Mouse (Mus musculus) heart, embryonic 14.5 days (tissue): ENCODE results near the gene Afap1l2. TPM values are rescaled to one million over a fixed set of nuclear protein-coding genes. Genes with fewer than 3 reads are reported as not detected.

Experiments
- ATAC-seq: fragments of 200-750 bp; cut with Nextera tagmentation; 2 replicates; pipeline ENCODE4 v1.8.0; 2017; ENCODE audit warnings: low read depth, moderate TSS enrichment; ENCODE audit not compliant: insufficient number of reproducible peaks, insufficient read depth, low FRiP score
- H3K27ac ChIP-seq, 2 experiments: fragments of 200-500 bp in 1 of 2; fragments of 300-500 bp in 1 of 2; sonication (generic) in 1 of 2; replicated peaks in 1 of 2; 2 replicates each; pipeline ENCODE4 v1.5.1; 2012 to 2014; ENCODE audit warnings: low read depth in 2 of 2, low read length in 2 of 2, control low read depth in 1 of 2, mild to moderate bottlenecking in 1 of 2, mixed read lengths in 1 of 2; ENCODE audit not compliant: control insufficient read depth in 1 of 2, insufficient read depth in 1 of 2
- H3K27me3 ChIP-seq: fragments of 300-500 bp; sonication (generic); 2 replicates; pipeline ENCODE4 v1.6.1; 2014; ENCODE audit warnings: mild to moderate bottlenecking, low read length, control low read depth; ENCODE audit not compliant: control insufficient read depth, insufficient read depth
- H3K36me3 ChIP-seq: fragments of 300-500 bp; sonication (generic); 2 replicates; pipeline ENCODE4 v1.6.1; 2014; ENCODE audit warnings: mild to moderate bottlenecking, control low read depth, low read length, mixed read lengths; ENCODE audit not compliant: control insufficient read depth, insufficient read depth
- H3K4me1 ChIP-seq, 2 experiments: fragments of 200-500 bp in 1 of 2; fragments of 300-500 bp in 1 of 2; sonication (generic) in 1 of 2; 2 replicates each; pipeline ENCODE4 v1.6.1; 2012 to 2014; ENCODE audit warnings: low read length in 2 of 2, control low read depth in 1 of 2, mixed read lengths in 1 of 2; ENCODE audit not compliant: control insufficient read depth in 2 of 2, insufficient read depth in 2 of 2
- H3K4me2 ChIP-seq: fragments of 300-500 bp; sonication (generic); 2 replicates; pipeline ENCODE4 v1.6.1; 2014; ENCODE audit warnings: mild to moderate bottlenecking, low read length
- H3K4me3 ChIP-seq, 2 experiments: fragments of 200-500 bp in 1 of 2; fragments of 300-500 bp in 1 of 2; sonication (generic) in 1 of 2; 2 replicates each; pipeline ENCODE4 v1.5.1; 2012 to 2014; ENCODE audit warnings: low read length in 2 of 2, mild to moderate bottlenecking in 2 of 2, control low read depth in 1 of 2, low read depth in 1 of 2, moderate library complexity in 1 of 2; ENCODE audit not compliant: control insufficient read depth in 1 of 2, insufficient read depth in 1 of 2
- H3K9ac ChIP-seq: fragments of 300-500 bp; sonication (generic); 2 replicates; pipeline ENCODE4 v1.6.1; 2014; ENCODE audit warnings: mild to moderate bottlenecking, low read length
- H3K9me3 ChIP-seq: fragments of 300-500 bp; sonication (generic); 2 replicates; pipeline ENCODE4 v1.6.1; 2016; ENCODE audit warnings: low read length, control low read depth; ENCODE audit not compliant: control insufficient read depth
- WGBS: fragments of 180-500 bp; shearing (Covaris S2); extraction: QIAGEN DNeasy Blood & Tissue Kit; methylation state at CpG from one replicate; pipeline ENCODE4 v1.1.7; 2014; 5-methylcytosine and 5-hydroxymethylcytosine counted together
- polyA plus RNA-seq: library from polyadenylated mRNA; unstranded; fragments of >200 nt; fragmentation: Nextera tagmentation; extraction: Ambion mirVana; gene quantifications from 2 replicates; pipeline ENCODE4 v1.2.1, GENCODE M21; 2014

Gene Afap1l2
- polyA plus RNA-seq, 1 experiment from 2014 or later = 0.84 TPM

DNA sequence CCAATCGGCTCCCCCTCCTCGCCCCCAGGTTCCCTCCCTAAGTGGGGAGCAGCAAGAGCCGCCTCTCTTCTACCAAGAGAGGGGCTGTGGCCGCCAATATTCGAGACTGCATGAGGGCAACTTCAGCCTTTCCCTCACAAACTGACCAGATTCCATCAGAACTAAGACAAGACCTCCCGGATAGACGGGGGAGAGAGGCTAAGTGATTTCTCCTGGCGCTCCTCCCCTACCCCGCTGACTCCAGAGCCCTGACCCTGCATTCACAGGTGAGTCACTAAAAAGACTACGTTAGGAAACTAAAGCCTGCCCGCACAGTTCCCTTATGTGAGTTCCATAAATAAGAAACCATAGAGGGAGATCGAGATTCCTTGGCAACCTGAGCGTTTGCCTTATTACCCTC is 1.2 kb downstream of the Afap1l2 start:
- no peak overlapping the region for H3K4me2 ChIP-seq
- H3K4me1 ChIP-seq = peaks cover 0 to 7% of the 10 kb centered on the region in 2 experiments; a peak in 3 of 4 replicates
- peaks cover 33% of the 10 kb centered on the region for H3K27me3 ChIP-seq
- H3K4me3 ChIP-seq = no peak overlapping the region
- H3K27ac ChIP-seq = no peak overlapping the region
- no peaks in the 10 kb centered on the region for H3K9me3 ChIP-seq
- no peak for ATAC-seq
- H3K36me3 ChIP-seq = no peaks in the 10 kb centered on the region
- no peak overlapping the region for H3K9ac ChIP-seq
- 73% methylated on average over 13 of the region's 13 CpGs for WGBS

DNA sequence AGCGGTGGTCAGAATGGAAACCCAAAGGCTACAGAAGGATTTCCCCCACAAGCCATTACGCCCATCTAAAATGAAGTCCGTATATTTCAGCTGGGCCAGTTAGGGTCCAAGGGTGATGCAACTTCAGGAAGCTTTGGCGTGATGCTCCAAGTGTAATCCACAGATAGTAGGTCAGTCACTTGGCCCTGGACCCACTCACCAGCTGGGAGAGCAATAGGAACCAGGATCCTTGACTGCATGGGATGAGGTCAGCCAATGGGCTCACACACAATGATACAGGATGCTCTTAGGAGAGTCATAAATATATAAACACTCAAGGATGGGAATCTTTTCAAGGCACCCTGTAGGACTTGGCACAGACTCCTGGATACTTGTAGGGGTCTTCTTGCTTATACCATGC is 3.0 kb downstream of the Afap1l2 start:
- no peak overlapping the region for H3K27ac ChIP-seq
- no peaks in the 10 kb centered on the region for H3K9me3 ChIP-seq
- no peak overlapping the region for H3K4me2 ChIP-seq
- peaks cover 32% of the 10 kb centered on the region for H3K27me3 ChIP-seq
- no peaks in the 10 kb centered on the region for H3K36me3 ChIP-seq
- ATAC-seq = no peak
- H3K9ac ChIP-seq = no peak overlapping the region
- 91% methylated on average over 4 of the region's 4 CpGs for WGBS
- no peak overlapping the region for H3K4me3 ChIP-seq
- peaks cover 0 to 7% of the 10 kb centered on the region in 2 experiments; a peak in 3 of 4 replicates for H3K4me1 ChIP-seq

DNA sequence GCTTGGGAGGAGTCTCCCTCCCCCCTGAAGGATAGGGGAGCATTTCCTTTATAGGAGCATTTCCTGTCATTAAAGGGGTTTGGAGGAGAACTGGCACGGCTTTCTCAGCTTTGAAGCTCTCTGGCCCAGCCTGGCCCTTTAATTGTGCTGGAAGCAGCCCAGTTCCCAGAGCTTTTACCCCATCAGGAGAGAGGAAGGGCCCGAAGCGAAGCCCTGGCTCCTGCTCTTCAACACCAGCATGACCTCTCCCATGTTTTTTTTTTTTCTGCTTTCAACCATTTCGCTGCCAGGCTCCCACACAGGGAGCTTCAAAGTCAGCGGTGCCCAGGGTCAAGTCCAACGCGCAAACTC is 4.6 kb downstream of the Afap1l2 start:
- no peak for ATAC-seq
- Histone ChIP-seq H3K4me3 (no peak overlapping the region), H3K9me3 (no peaks in the 10 kb centered on the region), H3K36me3 (no peaks in the 10 kb centered on the region), H3K27ac (no peak overlapping the region), H3K27me3 (peaks cover 19% of the 10 kb centered on the region), H3K4me1 (peaks cover 0 to 7% of the 10 kb centered on the region in 2 experiments; a peak in 3 of 4 replicates), H3K4me2 (no peak overlapping the region), H3K9ac (peak overlapping the region; percentile 11; the same call in 1 of the 2 replicates)
- WGBS = 52% methylated on average over 7 of the region's 7 CpGs

DNA sequence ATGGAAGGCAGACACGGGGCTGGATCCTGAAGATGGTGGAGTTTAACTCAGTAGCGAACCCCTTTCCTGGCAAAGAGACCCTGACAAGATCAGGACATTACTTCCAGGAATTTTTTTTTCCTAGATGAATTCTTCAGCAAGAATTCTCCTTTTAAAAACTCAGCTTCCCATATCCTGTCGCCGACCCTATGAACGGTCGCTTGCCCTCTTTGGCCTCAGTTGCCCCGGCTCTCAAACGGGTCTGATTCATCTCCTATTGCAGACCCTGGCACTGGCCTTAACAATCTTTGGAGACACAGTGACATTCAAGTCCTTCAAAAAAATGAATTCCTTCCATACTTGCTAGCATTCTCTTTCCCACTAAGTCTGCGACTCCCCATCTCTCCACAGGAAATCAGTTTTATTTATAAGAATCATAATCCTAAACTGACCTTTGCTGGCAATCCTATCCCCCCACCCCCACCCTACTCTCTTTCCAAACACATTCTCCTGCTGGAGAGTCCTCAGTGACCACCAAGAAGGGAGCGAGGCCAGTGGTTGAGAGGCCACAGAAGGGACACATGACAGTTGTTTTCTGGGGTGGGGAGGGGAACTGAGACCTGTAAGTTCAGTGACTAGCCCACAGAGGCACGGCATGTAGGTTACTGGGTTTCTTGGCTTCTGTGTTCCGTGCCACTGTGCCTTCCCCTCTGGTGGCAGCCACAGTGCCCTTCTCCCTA is 5.1 kb downstream of the Afap1l2 start:
- H3K4me3 ChIP-seq = no peak overlapping the region
- 73% methylated on average over 12 of the region's 12 CpGs for WGBS
- ATAC-seq = no peak

GRCm38 (mm10) chr19:57001926-57002325 is 6.1 kb downstream of the Afap1l2 start:
- H3K4me1 ChIP-seq = peaks cover 6 to 13% of the 10 kb centered on the region in 2 experiments
- WGBS = 83% methylated on average over 4 of the region's 4 CpGs
- no peak overlapping the region for H3K4me2 ChIP-seq
- no peak overlapping the region for H3K27ac ChIP-seq
- H3K27me3 ChIP-seq = peaks cover 5% of the 10 kb centered on the region
- ATAC-seq = no peak
- no peak overlapping the region for H3K4me3 ChIP-seq
- H3K9ac ChIP-seq = no peak overlapping the region
- no peaks in the 10 kb centered on the region for H3K36me3 ChIP-seq
- no peaks in the 10 kb centered on the region for H3K9me3 ChIP-seq

More for the DNA sequence above, 5.1 kb downstream of the Afap1l2 start:
- no peaks in the 10 kb centered on the region for H3K36me3 ChIP-seq
- no peaks in the 10 kb centered on the region for H3K9me3 ChIP-seq
- H3K27me3 ChIP-seq = peaks cover 15% of the 10 kb centered on the region
- H3K9ac ChIP-seq = peak overlapping the region; percentile 11; the same call in 1 of the 2 replicates
- no peak overlapping the region for H3K27ac ChIP-seq
- peaks cover 0 to 7% of the 10 kb centered on the region in 2 experiments; a peak in 2 of 4 replicates for H3K4me1 ChIP-seq
- H3K4me2 ChIP-seq = no peak overlapping the region

GRCm38 (mm10) chr19:57000592-57000991 is 7.4 kb downstream of the Afap1l2 start:
- 55% methylated on average over 5 of the region's 5 CpGs for WGBS
- Histone ChIP-seq H3K27me3 (no peaks in the 10 kb centered on the region), H3K4me2 (no peak overlapping the region), H3K36me3 (no peaks in the 10 kb centered on the region), H3K9ac (no peak overlapping the region), H3K4me1 (peaks cover 6 to 16% of the 10 kb centered on the region in 2 experiments), H3K4me3 (no peak overlapping the region), H3K27ac (no peak overlapping the region), H3K9me3 (no peaks in the 10 kb centered on the region)
- no peak for ATAC-seq

DNA sequence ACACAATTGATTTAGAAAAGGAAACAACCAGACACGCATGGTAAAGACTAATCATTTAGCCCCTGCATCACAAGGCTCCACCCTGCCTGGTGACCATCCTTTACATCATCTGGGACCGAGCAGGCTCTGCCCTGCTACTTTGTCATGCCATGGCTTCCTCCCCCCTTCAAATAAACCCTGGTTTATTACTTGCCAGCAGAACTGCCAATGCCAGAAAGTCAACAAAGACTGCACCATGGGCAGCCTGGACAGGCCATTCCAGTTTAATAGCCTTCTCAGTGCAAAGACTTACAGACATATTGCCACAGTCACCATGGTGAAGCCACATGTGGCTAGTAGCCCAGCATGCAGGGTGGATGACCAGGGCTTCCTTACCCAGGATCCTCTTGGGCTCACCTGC is 8.2 kb downstream of the Afap1l2 start:
- Histone ChIP-seq H3K4me3 (no peak overlapping the region), H3K4me1 (peaks cover 6 to 16% of the 10 kb centered on the region in 2 experiments), H3K27me3 (no peaks in the 10 kb centered on the region), H3K27ac (no peak overlapping the region), H3K4me2 (no peak overlapping the region), H3K9ac (no peak overlapping the region), H3K9me3 (no peaks in the 10 kb centered on the region), H3K36me3 (no peaks in the 10 kb centered on the region)
- no peak for ATAC-seq
- WGBS = 86% methylated on average over 2 of the region's 2 CpGs

DNA sequence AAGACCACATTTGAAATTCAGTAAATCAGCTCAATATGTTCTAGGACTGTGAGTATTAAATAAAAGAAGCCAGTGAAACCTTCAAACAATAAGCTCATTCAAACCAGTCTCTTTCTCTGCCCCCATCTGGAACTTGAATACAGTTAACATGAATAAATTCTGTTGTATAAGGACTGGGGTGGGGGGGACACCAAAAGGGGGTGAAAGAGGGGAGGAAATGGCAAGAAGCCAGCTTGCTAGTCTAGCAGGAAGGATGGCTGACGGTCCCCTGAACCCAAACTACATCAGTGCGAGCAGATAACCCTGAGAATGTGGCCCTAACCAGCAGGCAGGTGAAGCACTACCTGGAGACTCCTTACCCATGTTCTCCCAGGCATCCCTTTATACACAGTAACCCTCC is 9.1 kb downstream of the Afap1l2 start:
- no peak for ATAC-seq
- 69% methylated on average over 2 of the region's 2 CpGs for WGBS
- Histone ChIP-seq H3K9me3 (no peaks in the 10 kb centered on the region), H3K36me3 (no peaks in the 10 kb centered on the region), H3K27ac (no peak overlapping the region), H3K27me3 (no peaks in the 10 kb centered on the region), H3K4me1 (peaks cover 6 to 16% of the 10 kb centered on the region in 2 experiments), H3K4me2 (no peak overlapping the region), H3K9ac (no peak overlapping the region), H3K4me3 (no peak overlapping the region)
